Comparison of ENCODE assay signal across 8 mouse cellular contexts in genomic region chr9:115977598-115978240, GRCm38 (mm10).
A peak's percentile ranks its signal among the peaks of the same experiment; 100 is the strongest.
DNase-seq lines count a peak whose midpoint lies in the region.

No protein-coding gene starts in this region.

- DNase-seq in adrenal gland, adult (ENCODE audit: inconsistent age in 2 of 2, low spot score in 1 of 2) = peak; percentile 18 to 84
- no peak for DNase-seq in adrenal gland, postnatal 4 days (ENCODE audit: low spot score in 2 of 2)
- DNase-seq in testis, postnatal 10 days (ENCODE audit: low spot score) = peak; percentile 45
- DNase-seq in testis, postnatal 14 days (ENCODE audit: low spot score) = no peak
- DNase-seq in left cerebral cortex, adult 8-10 months (ENCODE audit: low spot score in 2 of 2) = peak; percentile 29 to 78
- DNase-seq in urinary bladder, adult 18-20 months (ENCODE audit: low spot score in 2 of 2) = no peak
- no peak for DNase-seq in MN1 (ENCODE audit: low spot score)
- no peak for DNase-seq in B cell, adult 2 months

Comparison
In these comparisons a context has a peak if more than half of its experiments do, and no peak if none do; other contexts are left out.
1. DNase-seq: peak in adrenal gland, adult (2 of 2), testis, postnatal 10 days (single experiment) and left cerebral cortex, adult 8-10 months (2 of 2); none in adrenal gland, postnatal 4 days (0 of 2), testis, postnatal 14 days (single experiment), urinary bladder, adult 18-20 months (0 of 2), MN1 (single experiment) and B cell, adult 2 months (0 of 2).